Mouse (Mus musculus): ENCODE measurements at regions not wholly inside any gene's neighbourhood (a gene's known extent, or its start where the extent isn't known, plus 50 kb on each side); places are given as distances from the start of the nearest gene placed in this dataset.

GRCm38 (mm10) chr13:44301936-44302335 is 427.3 kb upstream of the Jarid2 start:
- TF ChIP-seq CTCF (IDR thresholded peaks at IDR 0.05; ENCODE audit: insufficient read depth, low read length) (no peak), POLR2A (IDR thresholded peaks at IDR 0.05; ENCODE audit: borderline replicate concordance, extremely low read depth, low read depth, low read length) (no peak)

All from lung, adult 2 months (tissue).